Mouse (Mus musculus) fat pad, adult 2 months (tissue): ENCODE data around the gene Rbm15.

Experiments used
- DNase-seq: peaks from one replicate; pipeline ENCODE4 v3.0.0-alpha.2; 2011; ENCODE audit warnings: low read depth, low spot score; ENCODE audit errors: extremely low read depth

The Rbm15 gene

GRCm38 (mm10) chr3:107333381-107334201 is at the start of gene Rbm15:
TSS of gene Rbm15 (minus strand) at chr3:107333673.
- peak; percentile 98 for DNase-seq

DNA sequence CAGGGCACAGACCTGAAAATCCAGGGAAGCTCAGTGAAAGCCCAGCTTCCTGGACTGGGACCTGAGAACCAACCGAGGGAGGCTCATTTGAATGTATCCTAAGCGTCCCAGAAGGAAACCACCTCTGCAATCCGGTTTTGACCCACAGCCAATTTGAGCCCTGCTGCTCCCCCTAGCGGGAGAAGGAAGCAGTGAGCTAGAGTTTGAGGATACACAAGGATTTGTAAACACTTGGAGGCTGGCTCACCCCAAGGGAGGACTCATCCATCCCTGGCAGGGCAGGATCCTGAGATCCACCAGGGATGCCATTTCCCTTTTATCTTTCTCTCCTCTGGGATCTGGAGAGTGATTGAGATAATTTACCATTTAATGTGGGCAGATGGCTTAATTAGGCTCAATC is 45.9 kb upstream of the Rbm15 start:
- DNase-seq, result no peak

DNA sequence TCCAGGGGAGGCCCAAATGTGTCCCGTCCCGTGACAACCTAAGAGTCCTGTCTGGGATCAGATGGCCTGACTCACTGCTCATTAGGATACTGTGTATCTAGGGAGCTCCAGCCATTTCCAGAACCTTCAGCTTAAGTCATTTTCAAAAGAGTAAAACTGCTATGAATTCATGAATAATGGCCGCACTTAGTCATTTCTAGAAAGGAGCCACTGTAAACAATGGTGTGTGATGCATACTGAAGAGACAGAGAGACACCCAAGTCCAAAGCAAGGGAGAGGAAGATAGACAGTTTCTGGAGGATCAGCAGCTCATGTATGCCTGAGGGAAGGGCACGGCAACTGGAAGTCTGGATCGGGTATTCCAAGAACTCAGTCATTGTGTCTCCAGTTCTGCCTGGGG is 45.2 kb upstream of the Rbm15 start:
- DNase-seq, result no peak

DNA sequence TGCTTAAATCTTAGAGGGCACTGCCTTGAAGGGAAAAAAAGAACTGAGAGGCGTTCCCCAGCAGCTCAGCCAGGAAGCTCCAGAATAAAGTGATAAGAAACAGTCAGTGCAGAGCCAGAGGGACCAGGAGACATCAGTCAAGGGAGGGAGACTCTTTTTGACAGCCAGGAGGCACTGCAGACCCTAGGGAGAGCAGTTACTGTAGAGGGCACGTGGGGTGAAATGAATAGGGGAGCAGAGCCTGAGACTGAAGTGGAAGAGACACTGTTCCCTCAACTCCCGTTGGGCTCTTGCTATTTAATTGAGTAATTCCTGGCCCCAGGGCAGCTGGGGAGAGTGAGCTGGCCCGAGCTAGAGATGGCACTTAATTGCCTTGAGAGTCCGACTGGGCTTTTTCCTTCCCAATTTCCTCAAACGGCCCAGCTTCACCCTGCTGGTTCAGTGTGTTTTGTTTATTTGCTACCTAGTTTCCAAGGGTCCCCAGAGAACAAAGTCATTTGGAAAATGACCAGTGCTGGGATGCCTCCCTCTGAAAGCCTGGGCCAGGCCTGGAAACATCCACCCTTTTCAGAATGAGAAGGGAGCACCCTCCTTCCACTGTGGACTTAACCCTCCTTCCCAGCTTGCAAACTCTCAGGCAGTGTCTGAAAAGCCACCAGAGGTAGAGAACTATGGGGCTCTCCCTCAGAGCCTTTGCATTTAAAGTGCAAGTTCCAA is 41.6 kb upstream of the Rbm15 start:
- DNase-seq, result no peak

GRCm38 (mm10) chr3:107369156-107369555 is 35.7 kb upstream of the Rbm15 start:
- DNase-seq, result no peak

GRCm38 (mm10) chr3:107367938-107368599 is 34.6 kb upstream of the Rbm15 start:
- DNase-seq, result no peak

DNA sequence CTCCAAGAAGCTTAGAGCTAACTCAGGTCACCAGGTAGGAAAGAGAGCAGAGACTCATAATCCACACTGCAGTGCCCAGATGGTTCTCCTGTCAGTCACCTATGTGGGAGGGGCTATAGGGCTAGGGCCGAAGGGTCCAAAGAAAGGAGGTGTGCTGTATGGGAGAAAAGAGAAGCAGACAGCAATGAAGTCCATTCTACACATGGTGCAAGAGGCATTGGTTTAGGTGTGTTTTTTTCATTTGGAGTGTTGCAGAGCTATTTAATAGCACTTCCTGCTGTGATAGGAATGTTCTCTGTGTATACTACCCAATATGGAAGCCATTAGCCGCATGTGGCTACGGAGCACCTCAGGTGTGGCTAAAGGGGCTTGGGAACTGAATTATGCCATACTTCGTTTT is 31.9 kb upstream of the Rbm15 start:
- DNase-seq, result no peak

DNA sequence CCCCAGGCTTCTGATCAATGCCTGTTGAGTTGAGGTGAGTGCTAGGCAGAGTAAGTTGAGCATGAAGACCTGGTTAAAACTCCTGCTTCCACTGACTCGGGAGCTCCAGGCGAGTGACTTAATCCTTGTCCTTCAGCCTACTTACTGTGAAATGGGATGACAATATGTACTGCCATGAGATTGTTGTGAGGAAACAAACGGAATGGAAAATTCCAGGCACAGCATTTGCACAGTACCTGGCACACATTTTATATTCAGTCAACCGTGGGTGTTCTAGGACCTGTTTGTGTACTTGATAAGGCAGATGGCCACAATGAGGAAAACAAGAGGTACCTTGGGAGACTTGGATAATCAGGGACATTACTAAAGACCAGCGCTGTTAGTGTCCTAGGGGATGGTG is 29.9 kb upstream of the Rbm15 start:
- no peak for DNase-seq

DNA sequence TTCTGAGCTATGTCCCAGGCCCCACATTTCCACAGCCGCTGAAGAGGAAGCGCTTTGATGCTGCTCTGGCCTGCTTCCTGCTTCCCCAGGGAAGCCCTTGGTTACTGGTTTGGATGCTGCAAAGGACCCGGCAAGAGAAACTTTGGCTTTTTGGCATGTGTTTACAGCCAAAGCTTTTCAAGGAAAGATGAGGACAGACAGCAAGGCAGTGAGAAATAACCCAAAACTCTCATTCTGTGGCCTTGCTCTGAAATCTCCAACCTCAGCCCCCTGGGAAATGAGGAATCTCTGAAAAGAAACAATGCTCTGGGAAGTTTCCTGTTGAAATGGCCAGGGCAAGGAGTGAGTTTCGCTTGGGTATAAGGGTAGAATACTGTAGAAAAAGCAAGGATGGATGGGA is 26.9 kb upstream of the Rbm15 start:
- DNase-seq, result no peak

DNA sequence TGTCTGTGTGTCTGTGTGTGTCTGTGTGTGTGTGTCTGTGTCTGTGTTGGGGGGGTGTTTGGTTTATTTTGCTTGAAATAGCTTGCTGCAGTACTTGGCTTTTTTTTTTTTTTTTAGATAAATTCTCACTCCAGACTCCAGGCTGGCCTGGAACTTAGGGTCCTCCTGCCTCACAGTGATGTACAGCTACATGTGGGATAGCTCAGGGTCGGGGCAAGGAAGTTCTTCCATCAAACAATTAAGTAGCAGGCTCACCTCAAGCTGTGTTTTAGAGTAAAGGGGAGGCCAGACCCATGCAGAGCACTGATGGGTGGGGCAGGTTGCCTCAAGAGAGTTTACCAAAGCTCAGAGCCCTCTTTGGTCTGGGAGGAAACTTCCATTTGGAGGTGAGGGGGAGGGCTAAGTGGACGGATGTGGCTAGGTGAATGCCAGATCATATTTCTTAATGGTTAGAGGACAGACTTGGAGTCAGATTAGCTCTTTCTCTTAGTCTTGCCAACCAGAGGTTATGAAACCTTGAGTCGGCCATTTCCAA is 24.3 kb upstream of the Rbm15 start:
- DNase-seq, result no peak

- no peak for DNase-seq
Measured at GRCm38 (mm10) chr3:107356964-107357441, 23.5 kb upstream of the Rbm15 start.

DNA sequence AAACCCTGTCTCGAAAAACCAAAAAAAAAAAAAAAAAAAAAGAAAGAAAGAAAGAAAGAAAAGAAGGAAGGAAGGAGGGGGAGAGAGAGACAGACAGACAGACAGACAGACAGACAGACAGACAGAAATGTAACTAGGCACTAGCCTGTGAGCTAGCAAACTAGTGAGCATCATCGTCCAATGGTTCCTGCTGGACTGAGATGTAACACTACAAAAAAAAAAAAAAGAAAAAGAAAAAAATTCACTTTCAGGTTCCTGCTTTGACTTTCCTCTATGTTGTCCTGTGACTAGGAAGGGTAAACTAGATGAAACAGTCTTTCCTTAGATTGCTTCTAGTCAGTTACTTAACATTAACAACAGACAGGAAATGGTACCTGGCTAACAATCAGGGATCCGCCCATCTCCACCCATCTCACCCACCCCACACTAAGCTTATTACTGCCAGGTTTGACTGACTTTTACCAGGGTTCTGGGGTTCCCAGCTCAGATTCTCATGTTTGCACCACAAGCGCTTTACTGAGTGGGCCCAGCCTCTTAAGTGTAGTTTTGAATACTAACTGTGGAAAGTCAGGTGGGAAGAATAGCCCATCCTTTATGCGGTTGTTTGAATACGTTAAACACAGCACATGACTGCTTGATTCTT is 22.3 kb upstream of the Rbm15 start:
- DNase-seq, result no peak

DNA sequence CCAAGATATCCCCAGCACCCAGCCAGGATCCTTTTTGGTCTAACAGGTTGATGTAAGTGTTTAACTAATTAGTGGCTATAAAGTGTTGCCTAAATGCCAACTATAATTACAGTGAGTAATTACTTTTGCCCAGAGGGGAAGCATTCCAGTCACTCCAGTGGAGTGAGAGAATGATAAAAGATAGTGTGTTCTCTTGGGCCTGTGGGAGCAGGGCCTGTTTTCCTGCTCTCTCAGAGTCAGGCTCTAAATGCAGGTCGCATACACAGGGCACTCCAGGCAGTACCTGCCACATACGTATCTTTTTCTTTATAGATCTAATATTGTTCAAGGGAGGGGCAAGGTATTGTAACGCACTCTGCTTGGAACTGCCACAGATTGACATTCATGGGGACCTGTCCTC is 18.2 kb upstream of the Rbm15 start:
- DNase-seq, result no peak

DNA sequence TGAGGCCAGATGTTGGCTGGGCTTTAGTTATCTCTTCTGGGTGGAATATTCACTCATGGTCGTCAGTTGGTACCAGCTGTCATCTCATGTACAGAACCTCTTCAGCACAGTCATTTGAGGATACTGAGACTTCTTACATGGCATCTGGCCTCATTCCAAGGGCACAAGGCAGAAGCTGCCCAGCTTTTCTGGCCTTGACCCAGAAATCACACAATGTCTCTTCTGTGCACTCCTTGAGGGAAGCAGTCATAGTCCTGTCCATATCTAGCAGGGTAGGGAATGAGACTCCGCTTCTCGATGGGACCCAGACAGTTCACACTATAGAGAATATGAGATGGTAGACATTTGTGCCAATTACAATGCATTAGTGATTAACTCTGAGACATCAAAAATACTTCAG is 15.5 kb upstream of the Rbm15 start:
- DNase-seq, result no peak

DNA sequence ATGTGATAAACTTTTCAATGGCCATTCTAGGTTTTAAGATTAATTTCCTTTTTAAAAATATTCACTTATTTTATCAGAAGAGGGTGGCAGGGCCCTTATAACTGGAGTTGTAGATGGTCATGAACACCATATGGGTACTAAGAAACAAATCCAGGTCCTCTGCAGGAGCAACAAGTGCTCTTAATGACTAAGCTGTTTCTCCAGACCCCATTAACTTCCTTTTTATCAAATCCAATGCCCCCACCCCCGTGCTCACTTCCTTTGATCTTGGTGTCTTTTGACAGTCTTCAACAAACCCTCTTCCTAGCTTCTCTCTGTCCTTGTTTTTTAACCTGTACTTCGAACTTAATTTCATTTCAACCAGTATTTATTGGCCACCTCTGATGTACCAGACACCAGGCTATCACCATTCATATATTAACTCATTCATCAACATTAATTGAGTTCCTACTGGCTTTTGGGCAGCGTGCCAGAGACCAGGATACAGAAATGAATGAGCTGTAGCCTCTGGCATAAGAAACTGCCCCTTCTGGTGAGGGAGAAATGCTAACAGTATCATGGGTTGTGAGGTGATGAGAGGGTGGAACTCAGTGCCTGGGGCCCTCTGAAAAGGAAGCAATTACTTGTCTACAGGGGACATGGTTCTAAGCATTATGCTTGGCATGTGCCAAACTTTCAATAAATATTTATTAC is 11.7 kb upstream of the Rbm15 start:
- no peak for DNase-seq

DNA sequence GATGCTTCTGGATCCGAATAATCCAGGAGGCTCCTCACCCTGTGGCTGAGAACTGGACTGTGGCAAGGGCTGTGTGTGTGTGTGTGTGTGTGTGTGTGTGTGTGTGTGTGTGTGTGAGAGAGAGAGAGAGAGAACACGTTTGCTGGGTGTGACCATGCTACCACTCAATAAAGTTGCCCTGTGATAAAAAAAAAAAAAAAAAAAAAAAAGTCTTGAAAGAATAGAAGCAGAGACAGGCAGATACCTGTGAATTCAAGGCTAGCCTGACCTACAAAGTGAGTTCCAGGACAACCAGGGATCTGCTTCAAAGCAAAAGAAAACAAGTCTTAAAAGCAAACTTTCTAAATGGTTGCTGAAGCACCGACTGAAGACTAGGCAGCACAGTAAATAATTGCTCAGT is 10.5 kb upstream of the Rbm15 start:
- DNase-seq, result no peak

GRCm38 (mm10) chr3:107334202-107334934 is 895 bp upstream of the Rbm15 start:
- no peak for DNase-seq

- peak; percentile 98 for DNase-seq
Measured at GRCm38 (mm10) chr3:107332960-107333380, 503 bp downstream of the Rbm15 start.

DNA sequence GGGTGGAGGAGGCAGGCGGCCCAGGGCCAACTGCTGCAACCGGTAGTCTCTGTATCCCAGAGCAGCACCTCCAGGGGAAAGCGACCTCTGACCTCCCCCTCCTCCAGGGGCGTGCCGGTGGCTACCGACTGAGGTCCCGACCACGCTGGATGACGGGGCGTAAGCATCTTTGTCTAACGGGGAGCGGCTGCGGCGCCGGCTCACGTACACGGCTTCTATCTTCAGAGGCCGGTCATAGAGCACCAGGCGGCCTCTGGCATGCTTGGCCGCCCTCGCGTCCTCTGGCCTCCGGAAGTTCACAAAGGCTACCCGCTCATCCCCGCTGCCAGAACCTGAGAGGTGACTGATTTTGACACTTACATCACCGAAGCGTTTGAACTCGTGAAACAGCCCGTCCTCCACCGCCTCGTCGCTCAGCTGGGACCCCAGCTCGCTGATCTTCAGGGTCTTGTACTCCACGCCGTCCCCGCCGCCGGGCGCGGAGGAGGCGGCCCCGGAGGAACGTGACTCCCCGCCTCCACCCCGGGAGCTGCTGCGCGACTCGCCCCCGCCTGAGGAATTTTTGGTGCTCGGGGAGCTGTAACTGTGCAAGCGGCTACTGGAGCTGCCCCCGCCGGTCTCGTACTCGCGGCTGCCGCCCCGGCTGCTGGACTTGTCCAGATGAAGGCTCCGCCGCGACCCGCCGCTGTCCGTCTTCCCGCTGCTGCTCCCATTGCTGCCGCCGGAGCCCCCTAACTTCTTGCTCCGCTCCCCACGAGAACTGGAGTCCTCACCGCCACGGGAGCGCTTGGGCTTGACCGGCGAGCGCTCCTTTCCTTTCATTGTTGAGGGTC is 1.1 kb downstream of the Rbm15 start:
- no peak for DNase-seq
